Mouse (Mus musculus) frontal cortex, postnatal 25 days (tissue): ENCODE measurements around the gene Idi1.
"Not testable (repeated sequence)": the region's sequence is repeated elsewhere in the genome, so short reads cannot be mapped to it uniquely, and the experiment has no call there.

Source experiments
- DNase-seq, 2 experiments: peaks; one replicate each; pipeline ENCODE4 v3.0.0; 2022; ENCODE audit warnings: low spot score in 2 of 2

Gene Idi1

GRCm38 (mm10) chr13:8885445-8886184, at the start of gene Idi1:
Gene Idi1, plus strand, starts transcription at chr13:8885501.
- peak; percentile 96 to 97 for DNase-seq

- no peak for DNase-seq
These were observed 46.9 kb upstream of the Idi1 start for GRCm38 (mm10) chr13:8838394-8838793.

DNA sequence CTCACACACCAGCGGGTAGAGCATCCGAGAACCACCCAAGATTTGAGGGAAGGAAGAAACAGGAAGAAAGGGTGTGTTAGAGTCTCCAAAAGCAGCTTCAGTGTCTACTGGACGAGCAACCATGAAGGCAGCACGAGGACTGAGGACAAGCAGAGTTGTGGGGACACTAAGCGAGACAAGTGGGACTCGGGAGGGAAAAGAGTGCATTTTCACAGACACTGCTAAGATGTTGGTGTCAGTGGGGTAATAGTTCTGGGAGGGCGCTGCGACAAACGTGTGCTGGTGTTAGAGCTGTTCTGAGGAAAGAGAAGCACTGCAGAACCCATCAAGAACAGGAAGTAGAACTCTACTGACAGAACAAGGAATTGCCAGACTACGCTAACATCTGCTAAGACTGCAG, 46.2 kb upstream of the Idi1 start:
- DNase-seq: no peak

- DNase-seq: no peak
These were observed 45.4 kb upstream of the Idi1 start for GRCm38 (mm10) chr13:8839937-8840336.

GRCm38 (mm10) chr13:8840941-8841340, 44.4 kb upstream of the Idi1 start:
- DNase-seq: no peak

DNA sequence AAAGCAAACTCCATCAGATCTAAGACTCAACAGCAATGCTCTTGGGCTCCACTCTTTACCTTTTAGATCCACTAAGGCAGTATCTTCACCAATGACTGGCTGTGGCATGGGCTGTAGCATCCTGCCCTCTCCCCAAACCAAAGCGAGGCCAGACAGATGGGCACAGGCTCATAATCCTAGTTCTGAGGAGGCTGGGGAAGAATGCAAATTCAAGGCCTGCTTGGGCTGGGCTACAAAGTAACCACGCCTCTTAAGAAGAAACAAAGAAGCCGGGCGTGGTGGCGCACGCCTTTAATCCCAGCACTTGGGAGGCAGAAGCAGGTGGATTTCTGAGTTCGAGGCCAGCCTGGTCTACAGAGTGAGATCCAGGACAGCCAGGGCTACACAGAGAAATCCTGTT, 43.5 kb upstream of the Idi1 start:
- not testable (repeated sequence) for DNase-seq

GRCm38 (mm10) chr13:8842273-8842672, 43.0 kb upstream of the Idi1 start:
- DNase-seq: no peak

GRCm38 (mm10) chr13:8847702-8848101, 37.6 kb upstream of the Idi1 start:
- no peak for DNase-seq

DNA sequence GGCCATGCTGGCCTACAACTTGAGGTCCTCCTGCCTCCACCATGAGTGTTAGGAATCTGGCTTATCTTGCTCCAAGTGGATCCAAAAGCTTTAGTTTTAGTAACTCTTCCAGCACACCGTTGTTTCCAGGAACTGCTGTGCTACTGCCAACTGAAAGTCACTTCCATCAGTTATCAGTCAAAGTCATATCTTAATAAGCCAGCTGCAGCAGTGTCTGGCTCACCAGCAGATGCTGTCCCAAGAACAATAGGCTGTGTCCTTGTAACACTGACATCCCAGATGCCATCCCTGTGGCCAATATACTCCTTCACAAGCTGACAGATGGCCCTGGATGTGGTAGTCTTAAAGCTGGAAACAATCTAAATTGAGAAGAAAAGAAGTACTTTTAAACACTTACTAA, 36.0 kb upstream of the Idi1 start:
- DNase-seq: no peak

- no peak for DNase-seq
These were observed 31.9 kb upstream of the Idi1 start for GRCm38 (mm10) chr13:8853424-8853823.

- DNase-seq: no peak
These were observed 30.5 kb upstream of the Idi1 start for GRCm38 (mm10) chr13:8854769-8855168.

GRCm38 (mm10) chr13:8858453-8858852, 26.8 kb upstream of the Idi1 start:
- DNase-seq: no peak

DNA sequence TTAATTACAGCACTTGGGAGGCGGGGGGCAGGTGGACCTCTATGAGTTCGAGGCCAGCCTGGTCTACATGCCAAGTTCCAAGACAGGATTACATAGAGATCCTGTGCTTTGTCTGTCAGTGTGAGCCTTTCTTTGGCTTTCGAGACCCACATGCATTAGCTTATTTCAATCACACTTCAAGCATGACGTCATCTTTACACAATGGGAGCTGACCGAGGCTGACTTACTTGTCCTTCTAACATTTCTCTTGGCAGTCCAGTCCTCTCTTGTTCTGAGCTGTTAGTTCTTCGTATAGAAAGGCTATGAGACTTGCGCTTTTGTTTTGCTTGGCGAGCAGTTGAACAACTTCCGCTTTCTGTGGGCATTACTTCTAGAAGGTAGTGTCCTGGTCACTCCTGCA, 24.4 kb upstream of the Idi1 start:
- no peak for DNase-seq

DNA sequence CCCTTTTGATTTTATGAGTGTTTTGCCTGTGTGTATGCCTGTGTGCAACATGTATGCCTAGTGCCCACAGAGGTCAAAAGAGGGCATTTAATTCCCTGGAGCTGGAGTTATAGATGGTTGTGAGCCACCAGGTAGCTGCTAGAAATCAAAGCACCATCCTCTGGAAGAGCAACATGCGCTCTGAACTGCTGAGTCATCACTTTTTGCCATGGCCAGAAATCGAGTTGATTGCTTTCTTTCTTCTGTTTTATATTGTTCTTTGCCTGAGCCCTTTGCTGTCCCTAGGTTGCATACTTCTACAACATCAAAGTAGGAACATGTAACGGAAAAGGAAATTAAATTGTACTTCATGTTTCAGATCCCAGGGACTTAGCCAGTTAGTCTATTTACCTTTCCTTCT, 20.3 kb upstream of the Idi1 start:
- no peak for DNase-seq

- no peak for DNase-seq
These were observed 18.7 kb upstream of the Idi1 start for GRCm38 (mm10) chr13:8866612-8867011.

GRCm38 (mm10) chr13:8869578-8870157, 15.6 kb upstream of the Idi1 start:
- no peak for DNase-seq

- no peak for DNase-seq
These were observed 15.2 kb upstream of the Idi1 start for GRCm38 (mm10) chr13:8870160-8870509.

DNA sequence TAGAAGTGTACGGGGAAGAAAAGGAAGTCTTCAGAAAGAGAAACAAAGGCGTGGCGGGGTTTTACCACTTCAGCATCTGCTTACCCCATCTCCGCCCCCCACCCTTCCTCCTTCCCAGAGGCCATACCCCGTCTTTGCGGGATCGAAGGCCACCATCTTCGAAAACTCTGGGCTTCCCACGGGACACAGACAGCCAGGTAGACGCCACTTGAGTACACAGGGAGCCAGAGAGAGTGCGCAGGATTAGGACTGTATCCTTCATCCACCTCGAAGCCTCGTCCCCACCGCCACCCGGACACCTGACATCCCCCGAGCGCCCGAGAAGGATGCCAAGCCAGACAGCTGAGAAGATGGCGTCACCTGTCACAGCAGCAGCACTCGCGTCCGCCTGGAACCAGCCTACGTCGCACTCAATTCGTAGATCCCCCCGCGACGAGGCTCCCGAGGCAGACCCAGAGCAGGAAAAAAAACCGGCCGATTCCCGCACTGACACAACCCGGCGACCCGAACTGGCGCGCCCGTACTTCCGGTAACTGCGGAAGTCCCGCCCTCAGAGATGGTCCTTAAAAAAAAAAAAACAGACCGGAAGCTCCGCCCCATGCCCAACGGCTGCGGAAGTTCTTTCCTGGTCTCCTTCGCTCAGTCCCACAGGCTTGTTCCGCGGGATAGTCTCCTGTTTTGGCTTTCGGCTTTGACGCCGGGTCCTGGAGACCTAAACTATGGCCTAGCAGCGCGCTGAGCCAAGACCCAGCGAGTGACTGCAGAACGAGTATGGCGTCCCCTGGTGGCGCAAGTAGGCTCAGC, 14.6 kb upstream of the Idi1 start:
- DNase-seq: peak; percentile 83

- peak in 1 of 2 experiments; percentile 50 for DNase-seq
These were observed 13.9 kb upstream of the Idi1 start, which contains the start of gene Wdr37 for GRCm38 (mm10) chr13:8871314-8871962. Gene Wdr37, minus strand, starts transcription at chr13:8871909.

GRCm38 (mm10) chr13:8873776-8874175, 11.5 kb upstream of the Idi1 start:
- no peak for DNase-seq

GRCm38 (mm10) chr13:8881611-8882010, 3.7 kb upstream of the Idi1 start:
- DNase-seq: no peak

DNA sequence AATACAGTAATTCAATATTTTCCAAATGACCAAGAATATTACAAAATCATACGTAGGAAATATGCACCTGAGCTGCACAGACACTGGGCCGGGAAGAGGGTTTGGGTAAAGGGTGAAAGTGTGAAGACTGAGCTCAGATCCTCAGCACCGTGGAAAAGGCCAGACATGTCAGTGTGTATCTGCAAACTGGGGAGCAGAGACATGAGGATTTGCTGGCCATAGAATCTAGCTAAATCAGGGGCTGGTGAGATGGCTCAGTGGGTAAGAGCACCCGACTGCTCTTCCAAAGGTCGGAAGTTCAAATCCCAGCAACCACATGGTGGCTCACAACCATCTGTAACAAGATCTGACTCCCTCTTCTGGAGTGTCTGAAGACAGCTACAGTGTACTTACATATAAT, 1.4 kb upstream of the Idi1 start:
- not testable (repeated sequence) for DNase-seq
